Mouse (Mus musculus) liver, embryonic 11.5 days (tissue): ENCODE data around the gene Ocln. TPM values are rescaled to one million over a fixed set of nuclear protein-coding genes. Genes with fewer than 3 reads are reported as not detected.
"Not testable (repeated sequence)": the region's sequence is repeated elsewhere in the genome, so short reads cannot be mapped to it uniquely, and the experiment has no call there.

Experiments
- ATAC-seq: fragments of 200-750 bp; cut with Nextera tagmentation; replicated peaks from 2 replicates; pipeline ENCODE4 v1.8.0; 2017; ENCODE audit warnings: moderate number of reproducible peaks, mild to moderate bottlenecking, moderate TSS enrichment, moderate library complexity; ENCODE audit not compliant: low FRiP score
- DNase-seq: peaks from one replicate; pipeline ENCODE4 v3.0.0-alpha.2; 2017; ENCODE audit warnings: low spot score
- H3K27ac ChIP-seq: fragments of 300-500 bp; sonication (generic); 2 replicates; pipeline ENCODE4 v1.5.1; 2014; ENCODE audit warnings: mild to moderate bottlenecking, low read depth, low read length, control low read depth
- H3K27me3 ChIP-seq: fragments of 300-500 bp; sonication (generic); replicated peaks from 2 replicates; pipeline ENCODE4 v1.6.1; 2014; ENCODE audit warnings: low read length, mixed read lengths; ENCODE audit not compliant: control insufficient read depth, insufficient read depth
- H3K36me3 ChIP-seq: fragments of 300-500 bp; sonication (generic); 2 replicates; pipeline ENCODE4 v1.6.1; 2014; ENCODE audit warnings: mild to moderate bottlenecking, low read length, moderate library complexity, mixed read lengths; ENCODE audit not compliant: control insufficient read depth, insufficient read depth
- H3K4me1 ChIP-seq: fragments of 300-500 bp; sonication (generic); replicated peaks from 2 replicates; pipeline ENCODE4 v1.6.1; 2014; ENCODE audit warnings: low read length, mixed read lengths; ENCODE audit not compliant: control insufficient read depth, insufficient read depth
- H3K4me2 ChIP-seq: fragments of 300-500 bp; sonication (generic); 2 replicates; pipeline ENCODE4 v1.6.1; 2014; ENCODE audit warnings: mild to moderate bottlenecking, control low read depth, moderate library complexity
- H3K4me3 ChIP-seq: fragments of 300-500 bp; sonication (generic); 2 replicates; pipeline ENCODE4 v1.5.1; 2014; ENCODE audit warnings: low read depth, low read length, control low read depth
- H3K9ac ChIP-seq: fragments of 300-500 bp; sonication (generic); 2 replicates; pipeline ENCODE4 v1.6.1; 2014; ENCODE audit warnings: low read depth, low read length, control low read depth
- H3K9me3 ChIP-seq: fragments of 300-500 bp; sonication (generic); 2 replicates; pipeline ENCODE4 v1.6.1; 2016; ENCODE audit warnings: low read length, inconsistent platforms, mixed read lengths; ENCODE audit not compliant: control insufficient read depth
- WGBS: fragments of 180-500 bp; shearing (Covaris S2); extraction: QIAGEN DNeasy Blood & Tissue Kit; methylation state at CpG from one replicate; pipeline ENCODE4 v1.1.7; 2014; 5-methylcytosine and 5-hydroxymethylcytosine counted together
- polyA plus RNA-seq: library from polyadenylated mRNA; unstranded; fragments of >200 nt; fragmentation: Nextera tagmentation; extraction: Ambion mirVana; gene quantifications from 2 replicates; pipeline ENCODE4 v1.2.1, GENCODE M21; 2014

Ocln gene
- polyA plus RNA-seq, 1 experiment from 2014 or later, result 8.5 TPM

DNA sequence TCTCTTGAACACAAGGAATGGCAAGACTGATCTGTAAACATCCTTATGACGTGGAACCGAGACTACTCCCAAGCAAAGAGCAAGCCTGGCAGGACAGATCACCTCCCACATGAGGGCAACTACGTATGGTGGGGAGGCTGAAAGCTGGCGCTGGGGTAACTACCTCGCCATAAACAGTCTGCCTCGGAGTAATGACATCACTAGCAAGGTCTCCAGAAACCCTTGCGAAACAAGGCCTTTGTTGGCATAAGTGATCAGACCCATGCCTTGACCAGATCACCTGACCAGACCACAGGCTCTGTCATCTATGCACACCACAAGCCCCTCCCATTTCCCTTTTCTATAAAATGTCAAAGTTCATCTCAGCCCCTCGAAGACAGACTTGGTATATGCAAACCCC lies 59.2 kb downstream of the Ocln start:
- DNase-seq, result no peak
- Histone ChIP-seq H3K4me1 (peaks cover 6% of the 10 kb centered on the region; the same call in 1 of the 2 replicates), H3K4me2 (no peak overlapping the region), H3K27ac (no peak overlapping the region), H3K27me3 (no peaks in the 10 kb centered on the region), H3K9ac (no peak overlapping the region), H3K4me3 (no peak overlapping the region), H3K9me3 (no peaks in the 10 kb centered on the region), H3K36me3 (peaks cover 3% of the 10 kb centered on the region)
- WGBS, result 62% methylated on average over 8 of the region's 8 CpGs
- ATAC-seq, result no peak

DNA sequence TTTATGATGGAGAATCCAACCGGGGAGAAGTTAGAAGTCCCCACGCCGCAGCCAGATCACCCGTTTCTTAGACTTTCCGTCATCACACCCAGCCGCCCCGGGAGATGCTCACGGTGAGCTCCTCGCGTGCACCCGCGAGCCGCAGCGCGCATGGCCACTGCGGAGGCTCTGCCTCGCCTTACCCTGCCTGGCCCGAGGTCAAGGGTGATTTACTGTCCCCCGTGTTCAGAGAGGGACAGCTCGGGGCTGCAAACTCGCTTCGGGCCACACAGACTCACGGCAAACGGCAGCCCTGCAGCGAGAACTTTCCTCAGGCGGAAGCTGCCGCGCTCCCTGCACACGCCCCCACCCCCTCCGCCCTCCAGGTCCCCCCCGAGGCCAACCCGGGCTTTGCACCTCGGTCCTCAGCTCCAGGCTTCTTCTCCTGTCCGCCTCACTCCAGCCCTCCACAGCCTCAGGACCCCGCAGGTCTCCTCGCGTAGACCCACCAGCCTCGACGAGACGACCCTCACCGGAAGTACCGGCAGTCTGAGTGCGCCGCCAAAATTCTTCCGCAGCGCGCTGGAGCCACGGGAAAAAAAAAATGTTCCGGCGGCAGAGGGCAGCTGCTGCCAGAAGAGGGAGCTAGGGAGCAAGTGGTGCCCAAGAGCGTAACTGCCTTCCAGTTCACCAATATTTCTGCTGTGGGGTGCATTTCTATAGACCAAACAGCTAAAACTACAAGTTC lies 60.3 kb downstream of the Ocln start, which contains the start of gene Gtf2h2:
TSS of gene Gtf2h2 (minus strand) at position 519 of the 727 bp plus-strand sequence.
- H3K27ac ChIP-seq, result peak within 1 kb of the TSS; percentile 76
- H3K4me2 ChIP-seq, result peak within 1 kb of the TSS; percentile 85
- ATAC-seq (peak; percentile 81), DNase-seq (peak; percentile 90)
- no peaks in the 10 kb centered on the region for H3K9me3 ChIP-seq
- whole genome bisulfite sequencing, result under 1% methylated on average over 51 of the region's 51 CpGs
- peaks cover 9% of the 10 kb centered on the region for H3K36me3 ChIP-seq
- peak within 1 kb of the TSS; percentile 89 for H3K4me3 ChIP-seq
- H3K9ac ChIP-seq, result peak within 1 kb of the TSS; percentile 90
- H3K27me3 ChIP-seq, result no peaks in the 10 kb centered on the region
- H3K4me1 ChIP-seq, result peaks cover 6% of the 10 kb centered on the region; the same call in 1 of the 2 replicates

DNA sequence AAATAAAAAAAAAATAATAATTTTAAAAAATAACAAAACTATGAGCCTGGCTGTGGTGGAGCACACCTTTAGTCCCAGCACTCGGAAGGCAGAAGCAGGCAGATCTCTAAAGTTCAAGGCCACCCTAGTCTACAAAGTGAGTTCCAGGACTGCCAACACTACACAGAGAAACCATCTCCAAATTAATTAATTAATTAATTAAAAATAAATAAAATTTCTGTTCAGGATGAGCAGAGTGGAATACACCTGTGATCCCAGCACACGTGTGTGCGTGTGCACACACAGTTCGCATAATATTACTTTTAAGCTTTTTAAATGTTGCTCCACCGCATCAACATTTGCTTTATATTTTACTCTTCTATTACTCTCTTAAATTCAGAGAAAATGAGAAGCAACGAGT lies 60.9 kb downstream of the Ocln start:
- WGBS, result 16% methylated on average over 6 of the region's 6 CpGs
- peak; percentile 8; the same call in 1 of the 2 replicates for ATAC-seq
- Histone ChIP-seq H3K4me2 (peak overlapping the region; percentile 85), H3K9ac (peak overlapping the region; percentile 90), H3K9me3 (no peaks in the 10 kb centered on the region), H3K4me1 (peaks cover 6% of the 10 kb centered on the region; the same call in 1 of the 2 replicates), H3K36me3 (peaks cover 11% of the 10 kb centered on the region), H3K27ac (no peak overlapping the region), H3K4me3 (peak overlapping the region; percentile 89), H3K27me3 (no peaks in the 10 kb centered on the region)
- DNase-seq, result no peak

DNA sequence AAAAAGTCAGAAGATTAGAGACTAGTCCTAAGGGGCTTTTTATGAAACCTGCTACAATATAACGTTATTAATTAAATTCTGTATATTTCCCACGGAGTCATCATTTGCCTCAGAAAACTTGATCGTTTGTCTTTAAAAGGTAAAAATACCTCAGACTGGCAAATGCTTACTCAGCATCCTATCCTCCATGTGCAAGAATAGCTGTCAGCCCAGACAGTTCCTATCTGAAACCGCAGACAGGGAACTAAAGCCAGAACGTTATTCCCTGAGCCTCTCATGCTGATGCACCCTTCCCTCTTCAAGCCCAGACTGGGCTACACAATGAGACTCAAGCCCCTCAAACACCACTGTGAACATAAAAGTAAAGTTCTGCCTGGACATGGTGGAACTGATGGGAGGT lies 62.1 kb downstream of the Ocln start:
- no peak for DNase-seq
- Histone ChIP-seq H3K27ac (no peak overlapping the region), H3K4me2 (peak overlapping the region; percentile 40), H3K9me3 (no peaks in the 10 kb centered on the region), H3K9ac (no peak overlapping the region), H3K27me3 (no peaks in the 10 kb centered on the region), H3K4me1 (peaks cover 6% of the 10 kb centered on the region; the same call in 1 of the 2 replicates), H3K36me3 (peaks cover 15% of the 10 kb centered on the region), H3K4me3 (no peak overlapping the region)
- no peak for ATAC-seq
- 75% methylated on average over 5 of the region's 5 CpGs for WGBS

DNA sequence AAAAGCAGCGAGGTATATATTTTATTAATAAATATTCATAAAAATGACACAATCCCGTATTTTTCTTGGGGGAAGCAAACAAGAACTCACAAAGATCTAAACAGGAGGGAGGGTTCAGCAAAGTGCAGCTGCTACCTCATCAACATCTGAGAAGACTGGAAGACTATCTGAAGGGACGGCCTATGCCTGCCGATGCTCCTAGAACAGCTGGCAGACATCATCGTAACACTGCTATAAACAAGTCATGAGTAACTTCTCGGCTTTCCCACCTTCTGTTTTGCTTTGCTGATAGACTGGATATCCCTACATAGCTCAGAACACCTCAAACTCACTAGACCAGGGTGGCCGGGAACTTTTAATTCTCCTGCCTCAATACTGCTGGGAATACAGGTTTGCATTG lies 68.9 kb downstream of the Ocln start:
- Histone ChIP-seq H3K9ac (no peak overlapping the region), H3K4me3 (no peak overlapping the region), H3K27ac (no peak overlapping the region), H3K4me1 (no peaks in the 10 kb centered on the region), H3K27me3 (no peaks in the 10 kb centered on the region), H3K9me3 (no peaks in the 10 kb centered on the region), H3K4me2 (no peak overlapping the region), H3K36me3 (peaks cover 30% of the 10 kb centered on the region)
- DNase-seq (no peak), ATAC-seq (no peak)
- 89% methylated on average over 7 of the region's 7 CpGs for whole genome bisulfite sequencing

DNA sequence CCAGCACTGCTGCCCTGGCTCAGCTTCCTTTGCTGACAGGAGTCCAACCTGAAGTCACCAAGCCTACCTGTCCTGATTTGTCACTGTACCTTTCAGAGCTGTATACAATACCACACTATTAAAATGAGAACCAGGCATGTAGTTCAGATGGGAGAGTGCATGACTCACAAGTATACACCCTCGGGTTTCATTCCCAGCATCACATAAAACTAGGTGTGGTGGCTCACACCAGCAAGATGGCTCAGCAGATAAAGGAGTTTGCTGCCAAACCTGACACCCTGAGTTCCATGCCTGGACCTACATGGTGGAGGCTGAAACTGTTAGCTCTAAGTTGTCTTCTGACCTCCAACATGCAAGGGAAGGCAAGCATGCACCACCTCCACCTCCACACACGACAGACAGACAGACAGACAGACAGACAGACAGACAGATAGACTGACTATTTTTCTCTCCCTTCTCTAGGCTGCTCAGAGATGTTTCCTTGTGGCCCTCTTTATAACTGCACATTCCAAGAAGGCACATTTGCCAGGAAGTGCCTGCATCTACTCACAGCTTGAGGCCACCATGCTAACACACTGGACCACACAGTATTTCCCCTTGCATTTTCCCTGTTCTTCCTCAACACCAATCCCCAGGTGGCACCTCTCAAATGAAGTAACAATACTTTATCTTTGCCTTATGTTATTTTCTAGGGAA lies 88.8 kb downstream of the Ocln start:
- no peak for DNase-seq
- no peaks in the 10 kb centered on the region for H3K4me1 ChIP-seq
- WGBS, result 78% methylated on average over 2 of the region's 2 CpGs
- H3K27ac ChIP-seq, result no peak overlapping the region
- no peak overlapping the region for H3K4me2 ChIP-seq
- H3K4me3 ChIP-seq, result no peak overlapping the region
- H3K27me3 ChIP-seq, result no peaks in the 10 kb centered on the region
- H3K36me3 ChIP-seq, result peaks cover 19% of the 10 kb centered on the region
- peak; percentile 39 for ATAC-seq
- no peaks in the 10 kb centered on the region for H3K9me3 ChIP-seq
- H3K9ac ChIP-seq, result no peak overlapping the region

DNA sequence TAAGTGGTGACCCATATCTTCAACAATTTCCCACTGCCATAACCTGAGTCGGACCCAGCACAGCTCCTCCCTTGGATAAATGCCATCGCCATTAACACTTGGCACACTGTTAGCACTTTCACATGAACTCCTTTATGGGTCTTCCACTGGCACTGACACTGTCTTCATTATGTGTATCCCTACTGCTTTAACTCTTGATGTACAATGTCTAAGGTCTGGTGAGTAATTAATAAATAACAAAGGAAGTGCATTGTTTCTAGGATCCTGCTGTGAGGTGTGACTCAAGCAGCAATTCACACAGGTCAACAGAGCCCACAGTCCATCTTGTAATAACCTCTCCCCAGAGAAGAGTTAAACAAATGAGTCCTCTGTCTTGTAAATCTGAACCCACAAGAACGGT lies 91.2 kb downstream of the Ocln start:
- H3K4me3 ChIP-seq, result no peak overlapping the region
- WGBS, result 79% methylated on average over 3 of the region's 3 CpGs
- no peak for ATAC-seq
- H3K4me1 ChIP-seq, result no peaks in the 10 kb centered on the region
- H3K9me3 ChIP-seq, result no peaks in the 10 kb centered on the region
- no peak overlapping the region for H3K9ac ChIP-seq
- H3K36me3 ChIP-seq, result peaks cover 5% of the 10 kb centered on the region
- H3K4me2 ChIP-seq, result no peak overlapping the region
- H3K27ac ChIP-seq, result no peak overlapping the region
- no peak for DNase-seq
- H3K27me3 ChIP-seq, result no peaks in the 10 kb centered on the region

DNA sequence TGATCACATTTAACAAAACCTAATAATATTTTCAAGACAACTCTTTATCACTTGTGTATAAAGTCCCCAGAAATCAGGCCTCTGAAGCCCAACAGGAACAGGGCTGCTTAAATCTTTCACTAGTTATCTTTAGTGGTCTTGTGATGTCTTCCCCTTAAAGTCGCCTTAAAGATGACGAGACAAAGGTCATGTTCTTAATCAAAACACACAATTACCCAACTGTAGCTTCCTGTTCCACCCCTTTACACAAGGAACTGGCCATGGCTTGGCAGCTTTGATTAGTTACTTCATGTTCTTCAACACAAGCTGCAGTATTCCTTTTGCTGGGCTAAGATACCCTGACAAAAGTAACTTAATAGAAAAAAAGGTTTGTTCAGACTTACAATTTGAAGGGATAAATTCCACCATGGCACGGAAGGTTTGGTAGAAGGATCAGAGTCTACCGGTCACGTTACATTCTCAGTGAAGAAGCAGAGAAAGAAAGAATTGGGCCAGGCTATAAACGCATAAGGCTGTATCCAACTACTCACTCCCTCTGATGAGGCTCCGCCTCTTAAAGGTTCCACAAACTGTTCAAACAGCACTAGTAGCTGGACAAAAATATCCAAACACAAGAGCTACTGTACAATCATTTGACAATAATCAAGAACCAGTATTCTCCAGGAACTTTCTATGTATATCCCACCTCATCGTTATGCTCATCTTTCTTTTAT lies 99.9 kb downstream of the Ocln start, which contains the start of gene Naip1:
TSS of gene Naip1 (minus strand) at position 455 of the 713 bp plus-strand sequence.
- H3K4me2 ChIP-seq, H3K36me3 ChIP-seq, H3K9ac ChIP-seq, H3K27me3 ChIP-seq, H3K4me1 ChIP-seq, H3K9me3 ChIP-seq, H3K27ac ChIP-seq, H3K4me3 ChIP-seq, DNase-seq, ATAC-seq: not testable (repeated sequence)
- 72% methylated on average over 8 of the region's 8 CpGs for WGBS
